Comparison of ENCODE assay signal across 18 mouse cellular contexts in the genomic region with DNA sequence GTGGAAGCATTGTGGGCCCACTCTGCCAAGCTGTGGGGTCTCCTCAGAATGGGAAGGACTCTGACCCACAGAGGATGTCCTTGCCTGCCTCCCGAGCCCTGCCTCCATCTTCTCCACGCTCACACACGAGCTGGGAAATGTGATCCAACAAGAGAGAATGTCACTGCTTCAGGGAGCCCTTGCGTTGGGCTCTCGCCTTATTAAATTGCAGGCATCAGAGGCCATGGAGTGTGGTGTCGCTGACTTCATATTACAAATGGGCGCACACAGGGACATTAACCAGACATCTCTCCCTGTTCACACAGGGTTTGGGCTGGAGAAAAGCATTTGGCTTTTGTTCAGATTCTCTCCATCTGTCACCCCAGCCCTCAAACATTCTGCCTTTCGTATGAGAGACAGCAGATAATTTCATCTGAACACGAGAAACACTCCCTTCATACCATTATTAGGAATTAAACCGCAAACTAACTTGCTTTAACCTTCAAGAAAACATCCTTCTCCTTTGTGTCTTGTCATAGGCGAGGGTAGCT.
DNase-seq lines count a peak whose midpoint lies in the region; ATAC-seq and TF ChIP-seq lines count a peak whose summit lies in the region.
"Had no signal": no experiment of that assay in that cellular context is flagged by ENCODE, and none has a peak within 500 bp of the region (broad histone marks: within the 10 kb centered on the region; RNA-seq: fewer than 3 reads in every experiment).

No protein-coding gene starts in this region.

- no peaks in the 10 kb centered on the region for H3K27me3 ChIP-seq in kidney, embryonic 16.5 days (ENCODE audit: insufficient read depth, low read length)
- H3K27me3 ChIP-seq: hindbrain, embryonic 15.5 days had no signal

- H3K9me3 ChIP-seq in kidney, embryonic 16.5 days (ENCODE audit: low read length): no peaks in the 10 kb centered on the region
- H3K9me3 ChIP-seq: embryonic facial prominence, embryonic 10.5 days; heart, embryonic 13.5 days; hindbrain, embryonic 15.5 days had no signal

- H3K27ac ChIP-seq in gastrocnemius, adult 2 months: no peak overlapping the region
- no peak overlapping the region for H3K27ac ChIP-seq in kidney, embryonic 16.5 days (ENCODE audit: low read length)
- H3K27ac ChIP-seq: embryonic facial prominence, embryonic 10.5 days; heart, embryonic 13.5 days; hindbrain, embryonic 15.5 days; kidney, postnatal 0 days; liver, embryonic 14.5 days; macrophage had no signal

- H3K4me2 ChIP-seq in kidney, embryonic 16.5 days (replicated peaks; ENCODE audit: low read depth, low read length): no peak overlapping the region
- H3K4me2 ChIP-seq: heart, embryonic 13.5 days; hindbrain, embryonic 15.5 days; midbrain, embryonic 11.5 days had no signal

- WGBS in kidney, embryonic 16.5 days: 58% methylated on average over 11 of the region's 11 CpGs

- H3K36me3 ChIP-seq in kidney, embryonic 16.5 days (ENCODE audit: insufficient read depth, low read length): no peaks in the 10 kb centered on the region
- H3K36me3 ChIP-seq: embryonic facial prominence, embryonic 10.5 days; heart, embryonic 13.5 days; hindbrain, embryonic 15.5 days had no signal

- peak; percentile 35 for DNase-seq in gastrocnemius, adult 2 months
- DNase-seq in gastrocnemius, postnatal 36 days: no peak
- DNase-seq in cerebellum, adult 18-20 months: peak; percentile 6 to 8
- peak; percentile 18 to 54 for DNase-seq in cerebellum, postnatal 14 days
- DNase-seq in layer of hippocampus, adult 9-11 months: peak; percentile 78
- no peak for DNase-seq in embryo, embryonic 10.5 days (ENCODE audit: low spot score)
- DNase-seq: heart, adult 11 months; right cerebral cortex, postnatal 4 days; thymus, postnatal 25 days had no signal

- no peak for TF ChIP-seq CTCF in gastrocnemius, adult 2 months (IDR thresholded peaks at IDR 0.05)

- 0 out of 2 replicates have a peak, but pooled peaks cover 5% of the 10 kb centered on the region for H3K4me1 ChIP-seq in kidney, embryonic 16.5 days (ENCODE audit: insufficient read depth, low read length)
- H3K4me1 ChIP-seq: heart, embryonic 13.5 days; hindbrain, embryonic 15.5 days had no signal

- H3K9ac ChIP-seq in kidney, embryonic 16.5 days (replicated peaks; ENCODE audit: low read length): no peak overlapping the region
- H3K9ac ChIP-seq: heart, embryonic 13.5 days; hindbrain, embryonic 15.5 days; liver, embryonic 14.5 days had no signal

- H3K4me3 ChIP-seq in gastrocnemius, adult 2 months: no peak overlapping the region
- H3K4me3 ChIP-seq in kidney, embryonic 16.5 days (ENCODE audit: low read length): no peak overlapping the region
- H3K4me3 ChIP-seq: embryonic facial prominence, embryonic 10.5 days; heart, embryonic 13.5 days; hindbrain, embryonic 15.5 days had no signal

- intact Hi-C loops in gastrocnemius, adult 2 months (cut with DNase I): no loop called here
- intact Hi-C loops in gastrocnemius, postnatal 36 days (cut with DNase I): no loop called here

- no peak for ATAC-seq in kidney, embryonic 16.5 days (ENCODE audit: low FRiP score, low TSS enrichment)
- ATAC-seq: intestine, embryonic 16.5 days had no signal

Comparison
In these comparisons a context has a peak if more than half of its experiments do, and no peak if none do; other contexts are left out.
1. DNase-seq: peak in gastrocnemius, adult 2 months (single experiment), cerebellum, adult 18-20 months (2 of 2), cerebellum, postnatal 14 days (2 of 2) and layer of hippocampus, adult 9-11 months (single experiment); none in gastrocnemius, postnatal 36 days (0 of 2) and embryo, embryonic 10.5 days (single experiment).